Mouse (Mus musculus): ENCODE measurements around the gene Rflnb.

Gene Rflnb

DNA sequence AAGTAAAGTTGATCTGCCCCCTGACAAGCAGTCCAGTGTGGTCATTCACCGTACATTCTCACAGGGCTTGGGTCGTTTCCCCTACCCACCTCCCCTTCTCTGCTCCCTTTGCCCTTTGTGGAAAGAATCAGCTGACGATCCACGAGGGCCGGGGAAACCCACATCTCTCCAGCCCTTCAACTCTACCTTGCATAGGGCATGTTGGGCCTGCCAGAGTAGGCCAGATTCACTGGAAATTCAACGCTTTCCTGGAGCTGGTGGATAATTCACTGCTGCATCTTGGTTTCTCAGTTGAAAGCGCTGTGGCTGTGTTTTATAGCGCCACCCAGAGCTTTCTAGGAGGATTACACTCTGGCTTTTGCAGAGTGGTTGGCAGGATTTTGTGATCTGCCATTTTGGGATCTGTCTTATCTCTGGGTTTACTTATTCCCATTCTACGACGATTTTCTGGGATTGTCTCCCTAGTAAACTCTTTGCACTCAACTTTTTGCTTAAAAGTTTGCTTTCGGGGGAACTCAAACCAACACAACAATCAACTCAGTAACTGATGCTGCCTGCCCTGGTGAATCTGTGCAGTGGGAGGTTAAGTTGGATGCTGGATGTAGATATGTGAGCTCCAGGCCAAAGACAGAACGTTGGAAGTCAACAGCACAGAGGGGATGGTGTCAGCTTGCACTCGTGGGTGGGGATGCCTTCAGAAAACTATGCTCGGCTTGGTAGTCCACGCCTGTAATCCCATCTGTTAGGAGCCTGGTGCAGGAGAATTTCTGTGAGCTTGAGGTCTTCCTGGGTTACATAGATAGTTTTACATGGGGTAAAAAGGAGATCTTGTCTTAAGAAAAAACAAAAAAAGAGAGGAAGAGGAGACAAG is 36.4 kb downstream of the Rflnb start:
- DNase-seq (ENCODE audit: low read depth), result no peak

DNA sequence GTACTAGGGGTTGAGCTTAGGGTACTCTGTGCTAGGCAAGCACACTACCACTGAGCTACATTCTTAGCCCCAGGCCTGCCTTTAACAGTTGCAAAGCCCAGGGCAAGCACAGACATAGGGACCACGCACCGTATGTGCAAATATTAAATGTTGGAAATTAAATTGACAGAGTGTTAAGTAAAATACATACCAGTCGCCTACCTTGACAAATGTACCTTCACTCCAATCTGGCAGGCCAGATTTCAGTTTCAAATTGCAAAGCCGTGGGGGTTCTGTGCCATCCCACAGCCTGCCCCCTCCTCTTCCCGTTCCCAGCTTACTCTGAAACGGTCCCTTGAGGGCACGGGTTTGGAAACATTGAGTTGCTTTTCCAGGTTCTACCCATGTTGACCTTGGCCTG is 41.6 kb downstream of the Rflnb start:
- DNase-seq (ENCODE audit: low read depth), result no peak

DNA sequence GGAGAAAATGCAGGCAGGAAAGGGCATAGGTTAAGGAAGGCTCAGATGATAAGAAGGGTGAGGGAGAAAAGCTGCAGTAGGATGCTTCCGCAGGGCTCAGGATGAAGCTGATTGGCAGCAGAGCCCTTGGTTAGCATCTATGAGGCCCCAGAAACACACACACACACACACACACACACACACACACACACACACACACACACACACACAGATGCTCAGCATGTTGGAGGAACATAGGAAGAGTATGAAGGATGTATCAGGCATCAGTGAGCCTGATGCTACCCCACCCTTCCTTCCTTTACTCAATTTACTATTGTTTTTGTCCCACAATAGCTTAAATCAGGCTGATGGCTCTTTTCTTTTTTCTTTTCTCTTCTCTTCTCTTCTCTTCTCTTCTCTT is 43.0 kb downstream of the Rflnb start:
- DNase-seq (ENCODE audit: low read depth), result no peak

DNA sequence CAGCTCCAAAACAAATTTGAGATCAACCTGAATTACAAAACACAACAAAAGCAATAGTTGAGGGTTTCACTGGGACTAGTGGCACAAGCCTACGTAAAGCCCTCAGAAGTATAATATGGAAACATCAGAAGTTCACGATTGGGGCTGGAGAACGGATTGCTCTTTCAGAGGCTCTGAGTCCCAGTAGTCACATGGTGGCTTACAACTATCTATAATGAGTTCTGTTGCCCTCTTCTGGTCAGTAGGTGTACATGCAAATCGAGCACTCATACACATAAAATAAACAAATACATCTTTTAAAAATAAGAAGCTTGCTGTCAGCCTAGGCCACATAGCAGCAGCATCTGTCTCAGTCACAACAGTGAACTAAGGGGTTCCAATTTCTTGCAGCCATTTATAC is 44.4 kb downstream of the Rflnb start:
- peak; percentile 16 for DNase-seq (ENCODE audit: low read depth)

DNA sequence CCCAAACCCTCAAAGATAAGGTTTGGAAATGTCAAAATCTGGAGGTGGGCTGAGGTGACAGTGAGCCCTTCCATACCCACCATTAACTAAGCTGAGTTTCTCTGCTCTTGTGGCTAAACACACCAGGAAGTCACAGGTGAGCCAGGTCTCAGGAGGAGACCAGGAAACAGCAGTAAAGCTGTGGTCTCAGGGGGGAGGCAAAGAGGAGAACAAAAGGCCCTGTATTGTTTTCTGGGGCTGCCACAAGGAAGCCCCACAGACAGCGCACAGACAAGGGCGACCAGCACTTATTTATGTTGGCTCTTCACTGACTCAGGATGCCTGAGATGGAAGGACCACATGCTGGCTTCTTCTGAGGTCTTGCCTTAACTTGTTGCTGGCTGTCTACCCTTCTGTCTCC is 47.2 kb downstream of the Rflnb start:
- DNase-seq (ENCODE audit: low read depth), result no peak

DNA sequence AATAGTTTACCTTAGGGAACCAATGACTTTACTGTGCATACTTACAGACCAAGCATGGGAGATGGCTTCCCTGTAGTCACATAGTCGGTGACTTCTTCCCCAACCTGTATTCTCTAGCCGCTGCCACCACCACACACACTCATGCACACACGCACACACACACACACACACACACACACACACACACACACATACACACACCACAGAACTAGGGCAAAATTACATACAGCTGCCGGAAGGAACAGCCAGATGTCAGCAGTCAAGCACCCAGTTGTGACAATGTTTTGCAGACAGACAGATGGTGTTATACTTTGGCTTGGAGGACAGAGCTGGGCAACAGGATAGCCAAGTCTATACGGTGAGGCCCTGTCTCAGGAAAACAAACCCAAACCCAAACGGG is 49.5 kb downstream of the Rflnb start:
- no peak for DNase-seq (ENCODE audit: low read depth)

DNA sequence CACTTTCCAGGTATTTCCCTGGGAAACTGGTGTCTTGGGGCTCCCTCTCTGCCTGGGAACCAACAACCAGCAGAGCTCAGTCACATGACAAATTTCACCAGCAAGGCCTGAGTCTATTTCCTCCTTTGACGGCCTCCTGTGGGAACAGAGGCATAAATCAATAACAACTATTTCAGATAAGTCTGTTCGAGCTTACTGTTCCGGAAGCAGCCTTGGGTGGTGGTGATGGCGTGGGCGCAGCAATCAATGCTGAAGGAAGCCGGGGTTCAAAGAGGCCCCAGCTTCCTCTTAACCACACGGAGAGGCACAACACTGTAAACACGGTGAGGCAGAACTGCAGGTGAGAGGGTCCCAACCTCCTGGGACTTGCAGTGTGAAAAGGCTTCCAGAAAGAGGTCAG is 50.8 kb downstream of the Rflnb start:
- DNase-seq (ENCODE audit: low read depth), result no peak

DNA sequence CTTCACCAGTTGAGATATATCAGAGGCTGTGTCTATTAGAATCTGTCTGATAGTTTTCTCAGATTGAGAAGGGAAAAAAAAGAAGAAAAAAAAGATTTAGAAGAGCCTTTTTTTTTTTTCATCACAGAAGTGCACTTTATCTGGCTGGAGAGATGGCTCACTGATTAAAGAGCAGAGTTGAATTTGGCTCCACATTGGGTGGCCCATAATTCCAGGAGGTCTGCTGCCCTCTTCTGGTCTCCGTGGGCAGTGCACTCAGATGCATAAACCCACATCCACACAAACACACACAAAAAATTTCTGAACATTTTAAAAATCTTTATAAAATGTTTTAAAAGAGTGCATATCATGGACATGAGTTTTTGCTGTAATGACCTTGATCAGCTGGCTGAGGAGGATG is 53.6 kb downstream of the Rflnb start:
- peak; percentile 33 for DNase-seq (ENCODE audit: low read depth)

DNA sequence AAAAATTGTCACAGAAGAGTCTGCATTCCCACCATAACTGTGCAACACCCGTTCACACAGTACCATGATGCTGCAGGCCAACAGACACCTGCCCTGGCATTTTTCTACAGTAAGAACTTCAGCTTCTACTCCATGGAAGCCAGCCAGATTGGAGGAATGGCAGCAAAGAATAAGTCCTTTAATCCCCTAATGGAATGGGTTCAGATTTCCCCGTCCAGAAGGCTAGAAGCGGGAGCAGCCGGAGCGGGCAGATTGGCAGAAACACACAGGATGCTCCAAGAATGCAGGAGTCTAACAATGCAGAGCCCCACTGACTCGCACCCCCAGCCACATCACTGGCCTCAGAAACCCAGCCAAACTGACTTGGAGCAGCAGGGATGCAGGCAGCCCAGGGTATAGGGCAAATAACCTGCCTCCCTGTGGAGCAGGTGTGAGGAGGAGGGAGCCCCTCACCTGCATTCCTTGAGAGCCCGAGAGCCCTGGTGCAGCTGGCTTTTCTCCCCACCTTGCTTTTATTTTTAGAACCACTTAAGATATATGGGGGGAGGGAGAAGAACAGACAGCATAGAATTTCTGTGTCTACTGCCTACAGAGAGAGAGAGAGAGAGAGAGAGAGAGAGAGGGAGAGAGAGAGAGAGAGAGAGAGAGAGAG is 54.5 kb downstream of the Rflnb start:
- no peak for DNase-seq (ENCODE audit: low read depth)

DNA sequence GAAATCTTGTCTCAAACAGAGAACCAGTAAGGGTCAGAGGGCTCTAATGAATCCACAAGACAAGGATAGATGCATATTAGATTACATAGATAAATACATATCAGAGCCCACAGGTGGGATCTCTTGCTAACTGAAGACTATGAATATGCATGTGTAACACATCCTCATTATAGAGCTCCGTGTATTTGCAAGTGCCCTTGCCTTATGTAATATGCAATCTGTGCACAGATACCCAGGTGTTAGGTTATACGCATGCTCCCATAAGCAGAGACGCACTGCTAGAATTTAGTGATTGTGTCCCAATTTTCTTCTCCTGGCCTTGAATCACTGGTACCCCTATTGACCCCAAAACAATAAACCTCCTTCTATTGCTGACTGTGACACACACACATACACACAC is 55.4 kb downstream of the Rflnb start:
- no peak for DNase-seq (ENCODE audit: low read depth)

DNA sequence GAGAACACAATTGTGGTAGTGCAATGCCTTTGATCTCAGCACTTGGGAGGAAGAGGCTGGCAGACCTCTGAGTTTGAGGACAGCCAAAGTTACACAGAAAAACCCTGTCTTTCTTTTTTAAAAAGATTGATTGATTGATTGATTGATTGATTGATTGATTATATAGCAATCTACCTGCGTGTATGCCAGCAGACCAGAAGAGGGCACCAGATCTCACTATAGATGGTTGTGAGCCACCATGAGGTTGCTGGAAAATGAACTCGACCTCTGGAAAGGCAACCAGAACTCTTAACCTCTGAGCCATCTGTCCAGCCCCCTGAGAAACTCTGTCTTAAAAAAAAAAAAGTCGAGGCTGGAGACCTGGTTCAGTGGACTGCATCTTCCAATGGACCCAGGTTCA is 57.0 kb downstream of the Rflnb start:
- DNase-seq (ENCODE audit: low read depth), result no peak
